Mouse (Mus musculus): ENCODE data around the gene Nme7.

Gene Nme7

GRCm38 (mm10) chr1:164322987-164323650 is 19.2 kb downstream of the Nme7 start:
- TF ChIP-seq CTCF (conservative IDR thresholded peaks at IDR 0.05; ENCODE audit: low read length), result no peak
- no peak for TF ChIP-seq POU5F1 (IDR thresholded peaks at IDR 0.05; ENCODE audit: borderline replicate concordance, low read length)
- no peak for TF ChIP-seq NANOG (IDR thresholded peaks at IDR 0.05; ENCODE audit: borderline replicate concordance, low read length)
- H3K4me3 ChIP-seq (replicated peaks; ENCODE audit: low read length), result no peak overlapping the region
- no peaks in the 10 kb centered on the region for H3K27me3 ChIP-seq (ENCODE audit: insufficient read depth, low read length)
- peaks cover 5% of the 10 kb centered on the region; the same call in 1 of the 2 replicates for H3K36me3 ChIP-seq (ENCODE audit: insufficient read depth, low read length)
- H3K4me1 ChIP-seq (replicated peaks; ENCODE audit: low read depth, low read length), result peaks cover 23% of the 10 kb centered on the region
- H3K9me3 ChIP-seq (ENCODE audit: low read length), result no peaks in the 10 kb centered on the region

GRCm38 (mm10) chr1:164324221-164324620 is 20.3 kb downstream of the Nme7 start:
- no peaks in the 10 kb centered on the region for H3K27me3 ChIP-seq (ENCODE audit: insufficient read depth, low read length)
- no peak for TF ChIP-seq POU5F1 (IDR thresholded peaks at IDR 0.05; ENCODE audit: borderline replicate concordance, low read length)
- no peak for TF ChIP-seq CTCF (conservative IDR thresholded peaks at IDR 0.05; ENCODE audit: low read length)
- no peak for TF ChIP-seq NANOG (IDR thresholded peaks at IDR 0.05; ENCODE audit: borderline replicate concordance, low read length)
- H3K4me3 ChIP-seq (replicated peaks; ENCODE audit: low read length), result no peak overlapping the region
- peaks cover 23% of the 10 kb centered on the region for H3K4me1 ChIP-seq (replicated peaks; ENCODE audit: low read depth, low read length)
- H3K36me3 ChIP-seq (ENCODE audit: insufficient read depth, low read length), result no peaks in the 10 kb centered on the region; the same call in 1 of the 2 replicates
- no peaks in the 10 kb centered on the region for H3K9me3 ChIP-seq (ENCODE audit: low read length)

GRCm38 (mm10) chr1:164324878-164325277 is 21.0 kb downstream of the Nme7 start:
- Histone ChIP-seq H3K4me3 (replicated peaks; ENCODE audit: low read length) (no peak overlapping the region), H3K4me1 (replicated peaks; ENCODE audit: low read depth, low read length) (peaks cover 18% of the 10 kb centered on the region), H3K36me3 (ENCODE audit: insufficient read depth, low read length) (no peaks in the 10 kb centered on the region; the same call in 1 of the 2 replicates), H3K27me3 (ENCODE audit: insufficient read depth, low read length) (no peaks in the 10 kb centered on the region), H3K9me3 (ENCODE audit: low read length) (no peaks in the 10 kb centered on the region)
- no peak for TF ChIP-seq CTCF (conservative IDR thresholded peaks at IDR 0.05; ENCODE audit: low read length)
- no peak for TF ChIP-seq NANOG (IDR thresholded peaks at IDR 0.05; ENCODE audit: borderline replicate concordance, low read length)
- TF ChIP-seq POU5F1 (IDR thresholded peaks at IDR 0.05; ENCODE audit: borderline replicate concordance, low read length), result no peak

GRCm38 (mm10) chr1:164326600-164327155 is 22.8 kb downstream of the Nme7 start:
- Histone ChIP-seq H3K9me3 (ENCODE audit: low read length) (no peaks in the 10 kb centered on the region), H3K36me3 (ENCODE audit: insufficient read depth, low read length) (no peaks in the 10 kb centered on the region), H3K4me1 (replicated peaks; ENCODE audit: low read depth, low read length) (peaks cover 8% of the 10 kb centered on the region), H3K27me3 (ENCODE audit: insufficient read depth, low read length) (no peaks in the 10 kb centered on the region), H3K4me3 (replicated peaks; ENCODE audit: low read length) (no peak overlapping the region)
- TF ChIP-seq NANOG (IDR thresholded peaks at IDR 0.05; ENCODE audit: borderline replicate concordance, low read length), result no peak
- no peak for TF ChIP-seq POU5F1 (IDR thresholded peaks at IDR 0.05; ENCODE audit: borderline replicate concordance, low read length)
- TF ChIP-seq CTCF (conservative IDR thresholded peaks at IDR 0.05; ENCODE audit: low read length), result no peak

GRCm38 (mm10) chr1:164327764-164328163 is 23.8 kb downstream of the Nme7 start:
- Histone ChIP-seq H3K36me3 (ENCODE audit: insufficient read depth, low read length) (no peaks in the 10 kb centered on the region), H3K4me1 (replicated peaks; ENCODE audit: low read depth, low read length) (peaks cover 8% of the 10 kb centered on the region), H3K27me3 (ENCODE audit: insufficient read depth, low read length) (no peaks in the 10 kb centered on the region), H3K9me3 (ENCODE audit: low read length) (no peaks in the 10 kb centered on the region), H3K4me3 (replicated peaks; ENCODE audit: low read length) (no peak overlapping the region)
- TF ChIP-seq POU5F1 (IDR thresholded peaks at IDR 0.05; ENCODE audit: borderline replicate concordance, low read length) (no peak), NANOG (IDR thresholded peaks at IDR 0.05; ENCODE audit: borderline replicate concordance, low read length) (no peak), CTCF (conservative IDR thresholded peaks at IDR 0.05; ENCODE audit: low read length) (no peak)

GRCm38 (mm10) chr1:164332559-164332958 is 28.6 kb downstream of the Nme7 start:
- Histone ChIP-seq H3K4me3 (replicated peaks; ENCODE audit: low read length) (no peak overlapping the region), H3K9me3 (ENCODE audit: low read length) (peaks cover 6% of the 10 kb centered on the region; the same call in 1 of the 2 replicates), H3K4me1 (replicated peaks; ENCODE audit: low read depth, low read length) (no peaks in the 10 kb centered on the region), H3K36me3 (ENCODE audit: insufficient read depth, low read length) (0 out of 2 replicates have a peak, but pooled peaks cover 6% of the 10 kb centered on the region), H3K27me3 (ENCODE audit: insufficient read depth, low read length) (no peaks in the 10 kb centered on the region)
- no peak for TF ChIP-seq NANOG (IDR thresholded peaks at IDR 0.05; ENCODE audit: borderline replicate concordance, low read length)
- no peak for TF ChIP-seq CTCF (conservative IDR thresholded peaks at IDR 0.05; ENCODE audit: low read length)
- no peak for TF ChIP-seq POU5F1 (IDR thresholded peaks at IDR 0.05; ENCODE audit: borderline replicate concordance, low read length)

GRCm38 (mm10) chr1:164335435-164335834 is 31.5 kb downstream of the Nme7 start:
- TF ChIP-seq NANOG (IDR thresholded peaks at IDR 0.05; ENCODE audit: borderline replicate concordance, low read length), result no peak
- TF ChIP-seq CTCF (conservative IDR thresholded peaks at IDR 0.05; ENCODE audit: low read length), result no peak
- TF ChIP-seq POU5F1 (IDR thresholded peaks at IDR 0.05; ENCODE audit: borderline replicate concordance, low read length), result no peak
- Histone ChIP-seq H3K36me3 (ENCODE audit: insufficient read depth, low read length) (0 out of 2 replicates have a peak, but pooled peaks cover 6% of the 10 kb centered on the region), H3K4me3 (replicated peaks; ENCODE audit: low read length) (no peak overlapping the region), H3K27me3 (ENCODE audit: insufficient read depth, low read length) (no peaks in the 10 kb centered on the region), H3K4me1 (replicated peaks; ENCODE audit: low read depth, low read length) (no peaks in the 10 kb centered on the region), H3K9me3 (ENCODE audit: low read length) (peaks cover 6% of the 10 kb centered on the region; the same call in 1 of the 2 replicates)

GRCm38 (mm10) chr1:164335846-164336245 is 31.9 kb downstream of the Nme7 start:
- no peaks in the 10 kb centered on the region for H3K4me1 ChIP-seq (replicated peaks; ENCODE audit: low read depth, low read length)
- 0 out of 2 replicates have a peak, but pooled peaks cover 6% of the 10 kb centered on the region for H3K36me3 ChIP-seq (ENCODE audit: insufficient read depth, low read length)
- TF ChIP-seq NANOG (IDR thresholded peaks at IDR 0.05; ENCODE audit: borderline replicate concordance, low read length) (no peak), CTCF (conservative IDR thresholded peaks at IDR 0.05; ENCODE audit: low read length) (no peak), POU5F1 (IDR thresholded peaks at IDR 0.05; ENCODE audit: borderline replicate concordance, low read length) (no peak)
- H3K9me3 ChIP-seq (ENCODE audit: low read length), result peaks cover 6% of the 10 kb centered on the region; the same call in 1 of the 2 replicates
- no peaks in the 10 kb centered on the region for H3K27me3 ChIP-seq (ENCODE audit: insufficient read depth, low read length)
- H3K4me3 ChIP-seq (replicated peaks; ENCODE audit: low read length), result no peak overlapping the region

All from E14TG2a.4 (cell line).